Mouse (Mus musculus) forebrain, postnatal 0 days (tissue): ENCODE measurements around the gene Wwox. TPM values are rescaled to one million over a fixed set of nuclear protein-coding genes. Genes with fewer than 3 reads are reported as not detected.

Experiments
- ATAC-seq: fragments of 200-750 bp; cut with Nextera tagmentation; 2 replicates; pipeline ENCODE4 v1.8.0; 2017; ENCODE audit warnings: mild to moderate bottlenecking, moderate library complexity
- DNase-seq: peaks from one replicate; pipeline ENCODE4 v3.0.0-alpha.2; 2015
- H3K27ac ChIP-seq: fragments of 300-500 bp; sonication (generic); 2 replicates; pipeline ENCODE4 v1.5.1; 2014; ENCODE audit warnings: low read depth, mild to moderate bottlenecking, antibody characterized with exemption, low read length, moderate library complexity, mixed read lengths
- H3K27me3 ChIP-seq: fragments of 300-500 bp; sonication (generic); 2 replicates; pipeline ENCODE4 v1.6.1; 2014; ENCODE audit warnings: mild to moderate bottlenecking, low read length, mixed read lengths; ENCODE audit not compliant: insufficient read depth
- H3K36me3 ChIP-seq: fragments of 300-500 bp; sonication (generic); 2 replicates; pipeline ENCODE4 v1.6.1; 2014; ENCODE audit warnings: mild to moderate bottlenecking, moderate library complexity; ENCODE audit not compliant: insufficient read depth
- H3K4me1 ChIP-seq: fragments of 300-500 bp; sonication (generic); 2 replicates; pipeline ENCODE4 v1.6.1; 2014; ENCODE audit warnings: antibody characterized with exemption; ENCODE audit not compliant: insufficient read depth
- H3K4me2 ChIP-seq: fragments of 300-500 bp; sonication (generic); 2 replicates; pipeline ENCODE4 v1.6.1; 2014; ENCODE audit warnings: low read depth, mild to moderate bottlenecking, moderate library complexity
- H3K4me3 ChIP-seq: fragments of 300-500 bp; sonication (generic); 2 replicates; pipeline ENCODE4 v1.5.1; 2014; ENCODE audit warnings: low read depth, low read length, mixed read lengths
- H3K9ac ChIP-seq: fragments of 300-500 bp; sonication (generic); 2 replicates; pipeline ENCODE4 v1.6.1; 2014; ENCODE audit warnings: mild to moderate bottlenecking
- H3K9me3 ChIP-seq: fragments of 300-500 bp; sonication (generic); 2 replicates; pipeline ENCODE4 v1.6.1; 2016; ENCODE audit warnings: low read length
- CTCF ChIP-seq: sonication (generic); IDR thresholded peaks from 2 replicates; pipeline ENCODE4 v1.5.1; 2016; ENCODE audit warnings: antibody characterized with exemption, control low read depth, low read depth
- WGBS: fragments of 180-500 bp; shearing (Covaris S2); extraction: QIAGEN DNeasy Blood & Tissue Kit; methylation state at CpG from one replicate; pipeline ENCODE4 v1.1.7; 2014; 5-methylcytosine and 5-hydroxymethylcytosine counted together
- polyA plus RNA-seq: library from polyadenylated mRNA; unstranded; fragments of >200 nt; fragmentation: Nextera tagmentation; extraction: Ambion mirVana; gene quantifications from 2 replicates; pipeline ENCODE4 v1.2.1, GENCODE M21; 2015
- total RNA-seq: library from RNA; depleted of rRNA; stranded (reverse); fragments of >200 nt; gene quantifications from 2 replicates; pipeline ENCODE4 v1.2.3, GENCODE M21; 2014

Wwox gene
- total and polyA plus RNA-seq, 2 experiments from 2014 or later = 13.2 to 17.3 TPM

DNA sequence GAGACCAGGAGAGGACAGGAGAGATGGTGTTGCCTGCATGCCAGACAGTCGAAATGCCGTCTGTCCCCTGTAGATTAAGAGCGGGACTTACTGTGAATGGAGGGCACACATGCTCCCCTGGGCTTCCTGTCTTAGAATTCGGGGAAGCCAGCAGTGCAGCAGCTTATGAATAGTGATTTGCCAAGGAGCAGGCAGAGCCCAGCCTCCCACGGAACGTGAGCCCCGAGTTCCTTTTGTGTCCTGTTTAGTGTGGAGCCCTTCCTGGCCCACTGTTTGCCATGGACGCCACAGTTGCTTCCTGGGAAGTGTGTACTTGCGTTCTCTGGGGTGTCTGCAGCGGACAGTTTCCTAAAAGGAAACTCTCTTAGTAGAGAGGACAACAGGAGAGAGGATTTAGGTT, 23.9 kb downstream of the Wwox start:
- no peak for TF ChIP-seq CTCF
- ATAC-seq = no peak
- Histone ChIP-seq H3K4me3 (no peak overlapping the region), H3K4me2 (no peak overlapping the region), H3K27me3 (no peaks in the 10 kb centered on the region), H3K9ac (no peak overlapping the region), H3K4me1 (no peaks in the 10 kb centered on the region), H3K27ac (no peak overlapping the region), H3K36me3 (no peaks in the 10 kb centered on the region), H3K9me3 (no peaks in the 10 kb centered on the region)
- 53% methylated on average over 10 of the region's 10 CpGs for WGBS
- DNase-seq = no peak

DNA sequence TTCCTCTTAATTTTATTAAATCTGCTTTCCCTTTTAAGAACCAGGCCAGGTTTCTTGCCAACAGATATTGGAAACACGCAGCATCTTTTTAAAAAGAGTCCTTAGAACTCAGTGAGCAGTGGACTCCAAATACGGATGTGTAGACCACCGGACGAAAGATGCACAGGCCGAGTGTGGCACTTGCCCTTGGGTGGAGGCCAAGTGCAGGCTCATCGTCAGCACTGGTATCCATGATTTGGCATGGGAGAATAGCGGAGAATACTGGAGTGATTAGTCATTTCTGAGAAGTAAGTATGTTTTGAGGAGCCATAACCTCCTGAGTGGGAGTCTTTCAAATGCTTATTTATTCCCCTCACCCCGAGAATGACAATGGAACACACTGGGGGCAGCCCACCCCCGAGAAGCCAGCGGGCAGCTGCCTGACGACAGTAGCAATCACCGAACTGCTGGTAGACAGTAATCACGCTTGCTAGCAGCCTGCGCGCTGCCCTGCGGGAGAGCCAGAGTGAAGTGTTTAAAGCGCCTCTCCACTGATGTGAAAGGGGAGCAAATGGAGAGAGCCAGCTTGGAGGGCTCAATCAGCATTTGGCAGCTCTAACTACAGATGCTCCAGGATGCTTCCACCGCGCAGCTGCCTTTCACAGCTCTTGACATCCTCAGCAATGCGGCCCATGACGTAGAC, 29.2 kb downstream of the Wwox start:
- Histone ChIP-seq H3K9ac (no peak overlapping the region), H3K27me3 (no peaks in the 10 kb centered on the region), H3K4me2 (no peak overlapping the region), H3K36me3 (no peaks in the 10 kb centered on the region), H3K4me1 (no peaks in the 10 kb centered on the region), H3K4me3 (no peak overlapping the region), H3K9me3 (no peaks in the 10 kb centered on the region), H3K27ac (no peak overlapping the region)
- ATAC-seq (peak; percentile 84), DNase-seq (peak; percentile 57)
- TF ChIP-seq CTCF = no peak
- WGBS = 54% methylated on average over 21 of the region's 21 CpGs

DNA sequence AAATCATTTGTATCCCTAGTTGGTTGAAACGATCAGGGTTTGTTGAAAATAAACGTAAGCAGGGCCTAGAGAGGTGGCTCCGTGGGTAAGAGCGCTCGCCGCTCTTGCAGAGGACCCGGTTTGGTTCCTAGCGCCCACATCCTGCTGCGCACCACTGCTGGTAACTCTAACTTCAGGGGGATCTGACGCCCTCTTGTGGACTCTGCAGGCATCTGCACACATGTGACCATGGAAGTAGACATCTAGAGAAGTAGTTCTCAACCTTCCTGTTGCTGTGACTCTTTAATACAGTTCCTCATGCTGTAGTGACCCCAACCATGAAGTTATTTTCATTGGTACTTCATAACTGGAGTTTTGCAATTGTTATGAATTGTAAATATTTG, 29.7 kb downstream of the Wwox start:
- TF ChIP-seq CTCF = peak; percentile 27
- 89% methylated on average over 10 of the region's 10 CpGs for WGBS
- no peak overlapping the region for H3K4me3 ChIP-seq
- H3K27me3 ChIP-seq = no peaks in the 10 kb centered on the region
- H3K36me3 ChIP-seq = no peaks in the 10 kb centered on the region
- H3K27ac ChIP-seq = no peak overlapping the region
- H3K4me2 ChIP-seq = no peak overlapping the region
- no peak for ATAC-seq
- H3K4me1 ChIP-seq = no peaks in the 10 kb centered on the region
- DNase-seq = no peak
- H3K9ac ChIP-seq = no peak overlapping the region
- H3K9me3 ChIP-seq = no peaks in the 10 kb centered on the region

DNA sequence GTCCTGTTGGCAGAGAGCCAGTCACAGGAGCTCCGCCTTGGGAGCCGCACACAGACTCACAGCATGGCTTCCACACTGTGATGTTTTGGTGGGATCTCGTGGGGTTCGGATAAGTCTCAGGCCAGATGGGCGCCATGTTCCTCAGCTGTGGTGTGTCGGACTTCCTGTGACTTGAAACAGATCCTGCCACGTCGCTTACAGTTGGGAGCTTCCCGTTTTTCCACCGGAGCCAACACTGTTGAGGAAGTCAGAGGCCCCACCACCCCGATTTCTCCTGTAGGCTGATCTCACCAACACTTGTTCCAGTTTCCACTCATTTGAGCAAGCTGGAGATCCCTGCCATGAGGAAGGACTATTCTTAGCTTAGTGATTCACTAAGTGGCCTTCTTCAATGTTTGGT, 34.1 kb downstream of the Wwox start:
- Histone ChIP-seq H3K36me3 (no peaks in the 10 kb centered on the region), H3K9ac (no peak overlapping the region), H3K9me3 (no peaks in the 10 kb centered on the region), H3K4me1 (no peaks in the 10 kb centered on the region), H3K4me2 (no peak overlapping the region), H3K27me3 (no peaks in the 10 kb centered on the region), H3K27ac (no peak overlapping the region), H3K4me3 (no peak overlapping the region)
- TF ChIP-seq CTCF = no peak
- ATAC-seq = no peak
- no peak for DNase-seq
- 81% methylated on average over 11 of the region's 11 CpGs for WGBS

DNA sequence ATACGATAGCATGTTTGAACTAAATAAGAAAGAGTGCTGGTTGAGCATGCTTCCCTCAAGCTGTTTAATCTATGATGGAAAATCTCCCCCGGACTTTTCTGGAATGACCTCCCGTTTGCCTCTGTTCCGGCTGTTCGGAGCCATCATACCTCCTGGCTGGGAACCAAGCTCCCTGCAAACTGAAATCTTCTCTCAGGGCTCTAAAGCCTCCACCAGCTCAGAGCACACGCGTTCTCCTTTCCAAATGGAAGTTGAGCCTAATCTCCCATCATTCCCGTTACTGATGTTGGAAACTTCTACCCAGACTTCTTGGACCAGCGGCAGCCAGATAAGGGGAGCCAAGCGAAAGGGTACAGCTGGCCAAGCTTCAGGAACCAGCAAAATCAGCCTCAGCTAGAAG, 37.5 kb downstream of the Wwox start:
- H3K27me3 ChIP-seq = no peaks in the 10 kb centered on the region
- H3K4me1 ChIP-seq = no peaks in the 10 kb centered on the region
- ATAC-seq (no peak), DNase-seq (no peak)
- no peak for TF ChIP-seq CTCF
- no peak overlapping the region for H3K9ac ChIP-seq
- H3K9me3 ChIP-seq = no peaks in the 10 kb centered on the region
- H3K36me3 ChIP-seq = no peaks in the 10 kb centered on the region
- no peak overlapping the region for H3K4me2 ChIP-seq
- WGBS = 78% methylated on average over 10 of the region's 10 CpGs
- H3K4me3 ChIP-seq = no peak overlapping the region
- H3K27ac ChIP-seq = no peak overlapping the region

DNA sequence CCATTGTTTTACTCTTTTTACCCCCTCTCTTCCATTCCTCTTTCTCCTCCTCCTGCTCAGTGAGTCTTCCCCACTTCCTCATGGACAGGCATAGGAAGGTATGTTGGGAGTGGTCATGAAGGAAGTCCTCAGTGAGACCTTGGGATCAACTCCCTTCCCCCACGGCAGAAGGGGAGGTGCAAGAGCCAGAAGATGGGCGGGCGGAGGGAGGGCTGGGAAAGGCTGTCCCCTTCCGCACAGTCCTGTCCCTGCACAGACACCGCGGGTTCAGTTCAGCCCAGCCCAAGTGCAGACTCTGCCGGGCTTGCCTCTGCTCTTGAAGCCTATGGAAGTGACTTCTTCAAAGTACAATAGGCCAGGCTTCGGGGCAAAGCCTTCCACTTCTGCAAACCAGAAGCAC, 38.3 kb downstream of the Wwox start:
- DNase-seq (no peak), ATAC-seq (no peak)
- H3K4me1 ChIP-seq = no peaks in the 10 kb centered on the region
- TF ChIP-seq CTCF = no peak
- no peaks in the 10 kb centered on the region for H3K9me3 ChIP-seq
- no peak overlapping the region for H3K9ac ChIP-seq
- no peak overlapping the region for H3K4me2 ChIP-seq
- H3K4me3 ChIP-seq = no peak overlapping the region
- H3K27ac ChIP-seq = no peak overlapping the region
- no peaks in the 10 kb centered on the region for H3K36me3 ChIP-seq
- whole genome bisulfite sequencing = 78% methylated on average over 8 of the region's 8 CpGs
- H3K27me3 ChIP-seq = no peaks in the 10 kb centered on the region

DNA sequence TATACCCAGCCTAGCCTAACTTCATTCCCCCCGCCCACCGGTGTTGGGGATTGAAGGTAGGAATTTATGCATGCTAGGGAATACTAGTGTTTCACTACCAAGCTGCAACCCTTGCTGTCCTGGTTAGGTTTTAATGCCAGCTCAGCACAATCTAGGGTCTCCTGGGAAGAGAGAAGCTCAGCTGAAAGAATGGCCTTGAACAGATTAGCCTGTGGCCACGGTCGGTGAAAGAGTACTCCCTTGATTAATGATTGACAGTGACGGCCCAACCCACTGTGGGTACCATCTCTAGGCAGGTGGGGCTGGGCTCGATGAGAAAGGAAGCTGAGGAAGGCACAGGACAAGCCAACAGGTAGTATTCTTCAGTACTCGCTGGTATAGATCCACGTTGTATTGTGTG, 40.3 kb downstream of the Wwox start:
- Histone ChIP-seq H3K36me3 (no peaks in the 10 kb centered on the region), H3K4me3 (no peak overlapping the region), H3K4me2 (no peak overlapping the region), H3K4me1 (no peaks in the 10 kb centered on the region), H3K27me3 (no peaks in the 10 kb centered on the region), H3K9ac (no peak overlapping the region), H3K9me3 (no peaks in the 10 kb centered on the region), H3K27ac (no peak overlapping the region)
- ATAC-seq = no peak
- WGBS = 84% methylated on average over 8 of the region's 8 CpGs
- no peak for TF ChIP-seq CTCF
- no peak for DNase-seq
